Mouse (Mus musculus): ENCODE measurements around the gene Amotl2.
"Not testable (repeated sequence)": the region's sequence is repeated elsewhere in the genome, so short reads cannot be mapped to it uniquely, and the experiment has no call there.

The Amotl2 gene

DNA sequence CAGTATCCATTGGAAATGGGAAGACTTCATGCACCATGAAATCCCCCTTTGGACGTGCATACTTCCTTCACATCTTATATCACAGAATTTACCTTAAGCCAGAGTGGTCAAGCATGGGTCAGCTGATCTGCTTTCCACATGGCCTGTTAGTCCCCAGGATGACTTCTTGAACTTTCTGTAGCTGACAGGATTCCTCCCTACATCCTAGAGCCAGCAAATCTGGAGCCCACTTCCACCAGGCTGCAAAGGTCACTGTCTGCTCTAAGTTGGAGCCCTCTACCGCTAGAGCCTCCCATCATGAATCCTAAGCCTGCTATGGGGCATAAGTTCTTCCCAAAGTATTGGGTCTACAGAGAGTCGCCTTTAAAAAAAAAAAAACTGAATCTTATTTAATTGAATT lies 18.8 kb downstream of the Amotl2 start:
- no peak for DNase-seq

DNA sequence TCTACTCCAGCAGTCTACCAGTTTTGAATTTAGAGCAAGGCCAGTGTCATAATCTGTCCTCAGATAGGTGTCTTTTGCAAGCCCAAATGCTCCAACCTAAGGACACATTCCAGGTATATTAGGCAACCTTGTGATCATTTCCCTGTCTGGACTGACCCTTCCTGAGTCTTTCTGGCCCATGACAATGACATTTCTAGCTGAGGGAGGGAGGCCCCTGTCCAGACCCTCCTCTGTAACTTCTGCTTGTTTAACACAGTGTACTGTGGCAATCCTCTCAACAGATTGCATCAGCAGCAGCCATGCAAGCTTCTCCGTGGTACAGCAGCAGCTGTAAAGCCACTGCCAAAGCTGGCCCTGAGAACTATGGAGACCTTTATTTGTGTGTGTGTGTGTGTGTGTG lies 19.5 kb downstream of the Amotl2 start:
- no peak for DNase-seq

DNA sequence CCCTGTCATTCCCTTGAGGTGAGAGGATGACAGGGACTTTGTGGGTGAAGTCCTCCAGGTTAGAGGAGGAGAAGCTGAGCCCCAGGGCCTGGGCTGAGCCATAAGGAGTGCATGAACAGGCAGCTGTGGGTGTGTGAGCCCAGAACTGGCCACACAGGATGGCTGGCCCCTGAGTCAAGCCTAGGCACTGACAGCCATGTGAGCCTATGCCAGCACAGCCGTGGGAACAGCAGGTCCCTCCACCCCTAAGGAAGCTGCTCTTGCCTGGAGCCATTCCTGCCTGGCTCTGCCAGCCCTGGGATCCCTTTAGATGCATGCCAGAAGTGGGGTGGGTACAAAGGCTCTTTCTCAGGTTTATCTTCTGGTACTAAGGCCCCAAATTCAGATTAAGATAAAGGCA lies 20.9 kb downstream of the Amotl2 start:
- no peak for DNase-seq

DNA sequence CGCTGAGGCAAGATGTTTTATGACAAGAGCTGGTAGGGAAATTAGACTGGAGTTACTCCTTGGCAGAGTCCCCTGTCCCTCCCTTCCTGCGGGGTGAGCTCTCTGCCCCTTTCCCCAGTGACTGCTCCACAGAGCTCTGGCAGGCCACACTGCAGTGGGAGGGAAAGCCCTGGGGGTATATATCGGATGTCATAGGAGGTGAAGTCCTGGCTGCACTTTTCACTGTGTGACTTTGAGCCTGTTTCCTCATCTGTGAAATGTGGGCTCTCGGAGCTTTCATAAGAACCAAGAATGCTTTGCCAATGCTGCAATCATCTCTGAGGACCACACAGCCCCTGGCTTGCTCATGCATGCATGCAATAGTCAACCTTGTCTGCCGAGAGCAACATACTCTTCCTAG lies 30.3 kb downstream of the Amotl2 start:
- no peak for DNase-seq

DNA sequence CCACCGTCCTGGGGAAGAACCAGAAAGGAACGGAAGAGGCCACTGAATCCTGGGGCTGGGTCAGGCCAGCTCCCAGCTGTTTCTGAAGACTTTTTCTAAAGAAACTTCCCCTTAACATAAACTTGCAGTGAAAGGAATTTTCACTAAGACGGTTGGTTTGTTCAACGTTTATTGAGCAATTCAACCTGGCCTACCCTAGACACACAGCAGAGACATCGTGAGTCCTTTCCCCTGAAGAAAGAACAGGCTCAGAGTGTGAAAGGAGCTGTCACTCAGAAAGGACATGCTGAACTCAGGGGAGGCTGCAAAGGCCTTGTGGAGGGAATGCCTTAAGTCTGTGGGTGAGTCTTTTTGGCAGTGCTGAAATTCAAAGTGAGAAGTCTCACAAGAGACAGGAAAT lies 31.4 kb downstream of the Amotl2 start:
- DNase-seq, result no peak

DNA sequence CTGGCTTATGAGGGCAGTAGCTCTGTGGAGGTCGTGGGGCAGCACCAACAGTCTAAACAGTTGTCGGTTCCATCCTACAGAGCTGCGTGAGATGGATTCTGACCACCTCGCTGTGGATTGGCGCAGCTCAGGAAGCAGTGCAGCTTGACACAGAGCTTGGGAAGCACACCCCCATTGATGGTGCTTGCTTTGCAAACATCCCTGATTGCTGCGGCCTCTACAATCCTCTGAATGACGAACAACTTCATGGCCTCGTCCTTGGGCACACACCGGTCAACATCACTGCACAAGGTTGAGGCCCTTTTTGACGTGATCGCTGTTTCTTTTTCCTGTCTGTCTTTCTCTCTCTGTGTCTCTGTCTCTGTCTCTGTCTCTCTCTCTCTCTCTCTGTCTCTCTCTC lies 32.7 kb downstream of the Amotl2 start:
- DNase-seq, result no peak

DNA sequence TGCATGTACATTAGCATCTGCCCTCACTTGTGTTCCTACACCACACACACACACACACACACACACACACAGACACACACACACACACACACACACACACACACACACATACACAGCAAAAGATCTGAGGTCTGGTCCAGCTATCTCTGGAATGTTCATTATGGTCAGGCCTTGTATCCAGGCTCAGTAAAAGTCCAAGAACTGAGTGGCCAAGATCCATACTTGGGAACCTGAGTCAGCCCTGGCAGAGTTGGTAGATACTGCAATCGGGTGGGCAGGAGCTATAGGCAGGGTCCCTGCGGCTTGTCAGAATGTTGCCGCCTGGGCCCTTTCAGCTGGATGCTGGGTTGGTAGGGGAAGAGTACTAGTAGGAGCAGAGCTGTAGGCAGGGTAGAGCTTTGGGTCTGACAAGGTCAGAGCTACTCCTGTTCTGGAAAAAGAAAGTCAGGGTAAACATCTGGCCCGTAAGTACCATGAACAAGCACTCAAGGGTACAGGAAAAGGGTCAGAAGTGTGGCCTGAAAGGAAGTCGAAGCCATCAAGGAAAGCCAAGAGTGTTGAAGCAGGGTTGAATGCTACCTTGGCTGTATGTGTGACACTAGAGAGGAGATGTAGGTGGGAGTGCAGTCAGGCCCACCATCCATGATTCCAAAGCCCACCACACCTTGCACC lies 35.3 kb downstream of the Amotl2 start:
- no peak for DNase-seq

DNA sequence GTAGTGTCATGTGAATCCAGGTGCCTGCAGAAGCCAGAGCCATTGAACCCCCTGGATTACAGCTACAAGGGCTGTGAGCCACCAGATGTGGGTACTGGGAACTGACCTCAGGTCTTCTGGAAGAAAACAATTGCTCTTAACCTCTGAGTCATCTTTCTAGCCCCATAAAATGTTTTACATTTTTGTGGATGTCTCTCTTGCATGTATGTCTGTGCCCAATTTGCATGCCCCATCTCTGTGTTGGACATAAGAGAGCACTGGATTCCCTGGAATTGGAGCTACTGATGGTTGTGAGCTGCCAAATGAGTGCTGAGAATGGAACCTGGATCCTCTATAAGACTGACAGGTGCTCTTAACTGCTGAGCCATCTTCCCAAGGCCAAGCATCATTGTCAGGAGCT lies 36.8 kb downstream of the Amotl2 start:
- DNase-seq, result no peak

DNA sequence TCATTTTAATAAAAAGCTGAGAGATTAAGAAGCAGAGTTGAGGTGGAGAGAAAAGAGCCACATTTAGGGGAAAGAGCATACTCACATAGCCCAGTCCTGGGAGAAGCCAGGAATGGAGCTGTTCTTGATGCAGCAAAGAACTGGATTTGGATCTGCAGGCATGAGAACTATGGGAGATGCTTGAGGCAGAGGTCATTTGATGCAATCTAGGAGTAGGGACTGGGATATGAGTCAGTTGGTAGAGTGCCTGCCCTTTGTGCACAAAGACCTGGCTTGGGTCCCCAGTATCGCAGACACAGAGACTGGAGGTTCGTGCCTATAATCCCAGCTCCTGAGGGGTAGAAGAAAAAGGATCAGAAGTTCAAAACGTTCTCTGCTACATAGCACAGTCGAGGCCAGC lies 38.7 kb downstream of the Amotl2 start:
- no peak for DNase-seq

DNA sequence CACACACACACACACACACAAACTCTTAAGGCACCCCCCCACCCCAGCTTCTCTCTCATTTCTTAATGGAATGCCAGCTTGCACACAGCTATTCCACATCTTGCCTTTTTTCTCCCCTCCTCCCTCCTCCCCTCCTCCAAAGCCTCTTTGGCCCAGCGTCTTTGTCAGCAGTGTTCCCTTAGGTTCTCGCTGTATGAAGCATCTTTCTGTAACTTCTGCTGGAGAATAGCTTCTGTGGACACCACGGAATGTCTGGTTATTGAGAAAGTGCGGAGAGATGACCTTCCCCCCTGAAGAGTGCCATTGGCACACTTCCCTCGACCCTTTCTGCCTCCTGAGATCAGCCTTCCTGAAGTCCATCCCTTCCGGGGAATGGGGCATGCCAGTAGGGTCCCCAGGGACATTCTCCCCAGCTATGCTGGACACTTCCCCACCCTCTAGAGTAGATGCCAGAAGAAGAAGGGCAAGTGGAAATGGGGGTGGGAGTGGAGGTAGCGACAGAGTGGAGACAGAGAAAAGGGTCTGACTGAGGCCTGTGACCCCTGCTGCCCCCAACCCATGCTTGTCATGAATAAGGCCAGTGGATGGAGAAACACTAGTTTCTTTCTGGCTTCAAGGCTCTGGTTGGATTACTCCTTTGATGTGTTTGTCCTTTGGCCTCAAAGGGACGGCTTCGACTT lies 39.3 kb downstream of the Amotl2 start:
- no peak for DNase-seq

DNA sequence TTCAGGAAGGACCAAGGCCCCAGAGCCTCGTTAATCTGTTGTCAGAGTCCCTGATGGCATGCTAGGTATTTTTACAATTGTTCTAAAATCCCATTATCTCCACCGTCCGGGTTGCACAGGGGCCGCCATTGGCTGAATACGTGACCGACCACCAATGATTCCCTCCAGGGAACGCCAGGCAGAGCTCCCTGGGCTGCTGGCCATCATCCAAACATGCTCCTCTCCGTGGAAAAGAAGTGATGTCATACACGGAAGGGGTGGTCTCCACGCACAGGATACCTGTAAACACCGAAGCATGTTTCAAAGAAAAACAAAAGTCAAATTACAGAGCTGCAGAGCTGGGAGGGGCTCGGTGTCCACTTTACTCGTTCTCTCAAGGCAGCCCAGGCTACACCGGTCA lies 39.9 kb downstream of the Amotl2 start:
- DNase-seq, result no peak

DNA sequence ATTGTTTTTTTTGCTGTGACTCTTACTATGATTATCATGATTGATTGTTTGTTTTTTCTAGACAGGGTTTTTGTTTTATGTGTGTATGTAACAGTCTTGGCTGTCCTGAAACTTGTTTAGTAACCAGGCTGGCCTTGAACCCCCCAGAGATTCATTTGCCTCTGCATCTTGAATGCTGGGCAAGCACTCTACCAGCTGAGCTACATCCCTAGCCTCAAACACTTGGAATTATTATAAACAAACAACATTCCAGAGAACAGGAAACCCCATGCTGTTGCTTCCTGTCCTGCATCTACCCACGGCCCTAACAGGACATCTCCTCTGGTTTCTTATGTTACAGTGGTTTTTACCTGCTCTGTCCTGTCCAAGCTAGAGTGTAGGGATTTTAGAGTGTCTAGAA lies 42.4 kb downstream of the Amotl2 start:
- no peak for DNase-seq

DNA sequence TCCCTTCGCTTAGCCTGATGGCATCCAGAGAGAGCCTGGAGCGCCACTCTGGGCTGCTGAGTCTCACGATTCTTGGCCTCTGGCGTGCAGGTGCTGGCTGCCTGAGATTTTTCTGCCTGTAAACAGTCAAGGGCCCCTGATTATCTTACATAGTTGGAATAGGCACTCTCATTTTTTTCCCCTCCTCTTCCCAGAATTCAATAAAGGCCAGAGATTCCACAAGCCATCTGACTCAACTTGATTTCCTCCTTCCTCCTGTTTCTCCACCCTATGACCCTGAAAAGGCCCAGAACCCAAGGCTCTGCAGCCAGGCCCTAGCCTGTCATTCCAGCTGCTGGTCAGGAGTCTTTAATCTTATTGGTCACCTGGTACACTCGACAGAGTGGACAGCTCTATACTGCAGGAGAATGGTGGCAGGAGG lies 43.1 kb downstream of the Amotl2 start:
- no peak for DNase-seq

DNA sequence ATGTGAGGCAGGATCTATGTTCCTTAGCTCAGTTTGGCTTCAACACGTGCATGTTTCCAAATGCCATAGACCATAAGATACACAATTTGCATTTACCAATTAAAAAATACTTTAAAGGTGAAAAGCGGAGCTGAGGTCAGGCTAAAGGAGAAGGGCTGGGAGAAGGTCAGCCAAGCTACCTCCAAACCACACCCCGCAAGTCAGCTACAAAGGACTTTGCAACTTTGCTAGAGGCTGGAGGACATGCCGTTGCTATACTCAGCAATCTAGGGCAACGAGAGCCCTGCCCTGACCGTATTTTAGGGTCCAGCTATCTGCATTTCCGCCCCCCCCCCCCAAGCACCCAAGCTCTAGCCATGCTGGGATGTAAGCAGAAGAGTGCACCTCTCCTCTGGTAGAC lies 45.1 kb downstream of the Amotl2 start:
- no peak for DNase-seq

DNA sequence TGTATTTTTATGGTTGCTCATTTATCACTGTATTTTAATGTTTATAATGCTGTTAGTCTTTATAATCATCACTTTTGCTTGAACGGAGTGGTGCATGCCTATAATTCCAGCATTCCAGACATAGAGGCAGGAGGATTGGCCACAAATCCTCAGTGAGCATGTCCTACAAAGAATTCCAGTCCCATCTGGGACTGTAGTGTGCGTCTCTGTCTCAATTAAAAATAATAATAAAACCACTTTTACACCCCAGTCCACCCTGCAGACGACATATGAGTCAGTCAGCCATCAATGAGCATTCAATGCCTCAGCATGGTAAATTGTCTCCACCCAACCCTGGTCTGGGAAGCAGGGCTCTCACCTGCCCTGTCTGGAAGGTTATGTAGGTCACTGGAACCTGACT lies 46.4 kb downstream of the Amotl2 start:
- DNase-seq, result no peak

DNA sequence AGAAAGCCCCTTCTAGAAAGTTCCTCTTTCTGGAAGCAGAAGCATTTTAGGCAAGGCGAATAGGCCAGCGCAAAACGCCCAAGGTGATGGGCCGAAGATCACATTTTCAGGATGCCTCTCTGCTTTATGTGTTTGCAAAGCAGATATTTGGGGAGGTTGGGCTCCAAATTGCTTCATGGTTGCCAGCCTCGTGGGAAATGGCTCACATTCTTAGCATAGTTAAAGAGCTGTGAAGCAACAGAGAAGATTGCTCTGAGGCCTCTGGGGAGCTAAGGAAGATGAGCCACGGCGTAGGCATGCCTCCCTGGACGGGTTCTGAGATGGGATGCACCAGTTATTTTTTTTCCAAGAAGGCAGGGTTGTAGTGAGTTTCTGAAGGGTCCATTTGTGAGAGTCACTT lies 47.0 kb downstream of the Amotl2 start:
- no peak for DNase-seq

DNA sequence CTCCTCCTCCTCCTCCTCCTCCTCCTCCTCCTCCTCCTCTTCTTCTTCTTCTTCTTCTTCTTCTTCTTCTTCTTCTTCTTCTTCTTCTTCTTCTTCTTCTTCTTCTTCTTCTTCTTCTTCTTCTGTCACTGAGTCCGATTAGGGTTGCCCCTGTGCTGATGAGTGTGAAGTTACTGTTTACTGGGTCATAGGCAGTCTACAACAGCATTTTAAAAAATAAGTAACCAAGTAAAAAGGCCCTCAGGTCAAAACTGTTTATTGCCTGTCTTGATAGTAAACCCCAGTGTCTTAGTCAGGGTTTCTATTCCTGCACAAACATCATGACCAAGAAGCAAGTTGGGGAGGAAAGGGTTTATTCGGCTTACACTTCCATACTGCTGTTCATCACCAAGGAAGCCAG lies 48.1 kb downstream of the Amotl2 start:
- not testable (repeated sequence) for DNase-seq

DNA sequence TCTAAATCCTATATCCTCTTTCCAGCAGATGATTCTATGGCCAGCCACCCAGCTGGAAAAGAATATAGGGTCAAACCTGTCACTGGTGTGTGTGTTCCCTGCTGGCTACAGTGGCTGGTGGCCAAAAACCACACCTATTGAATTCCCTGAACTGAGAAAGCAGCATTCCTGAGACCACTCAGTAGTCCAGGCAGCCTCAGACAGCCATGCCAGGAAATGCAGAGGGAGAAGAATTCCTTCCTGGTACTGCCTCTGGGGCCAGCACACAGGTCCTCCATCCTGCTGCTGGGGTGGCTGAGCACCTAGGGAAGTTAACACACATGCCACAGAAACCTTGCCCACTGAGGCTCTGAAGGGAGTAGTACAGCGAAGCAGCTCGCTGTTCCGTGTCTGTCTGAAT lies 50.3 kb downstream of the Amotl2 start:
- no peak for DNase-seq

DNA sequence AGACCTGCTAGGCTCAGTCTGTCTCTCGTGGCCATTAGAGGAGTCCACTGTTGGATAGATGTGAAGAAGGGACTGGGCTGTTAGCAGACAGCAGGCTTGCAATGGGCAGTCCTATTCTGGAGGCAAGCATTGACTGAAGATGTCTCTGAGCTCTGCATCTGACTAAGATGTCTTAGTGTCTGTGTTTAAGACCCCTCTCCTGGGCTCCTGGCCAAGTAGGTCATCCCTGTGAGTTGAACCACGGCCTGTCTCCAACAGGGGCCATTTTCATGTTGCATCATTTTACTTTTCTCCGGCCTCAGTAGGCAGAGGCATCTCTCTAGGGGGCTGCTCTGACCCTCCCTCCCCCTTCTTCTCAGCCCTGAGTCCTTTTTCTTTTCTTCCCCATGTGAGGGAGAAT lies 52.8 kb downstream of the Amotl2 start:
- no peak for DNase-seq

DNA sequence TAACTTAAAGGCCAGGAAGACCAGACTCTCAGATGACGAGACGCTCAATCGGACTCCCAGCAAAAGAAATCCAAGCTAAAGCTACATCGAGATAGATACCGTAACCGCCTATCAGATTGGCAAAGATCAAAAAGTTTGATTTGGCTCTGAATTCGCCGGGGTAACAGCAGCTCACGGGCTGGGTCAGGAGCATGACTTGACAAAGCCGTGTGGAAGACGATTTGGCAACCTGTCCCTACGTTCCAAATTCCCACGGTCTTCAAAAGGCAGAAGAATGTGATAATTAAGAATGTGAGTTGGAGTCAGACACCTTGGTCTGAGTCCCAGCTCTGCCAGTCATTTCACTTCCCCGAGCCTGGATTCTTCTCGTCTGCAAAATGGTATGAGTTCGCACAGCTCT lies 53.7 kb downstream of the Amotl2 start:
- DNase-seq, result no peak

DNA sequence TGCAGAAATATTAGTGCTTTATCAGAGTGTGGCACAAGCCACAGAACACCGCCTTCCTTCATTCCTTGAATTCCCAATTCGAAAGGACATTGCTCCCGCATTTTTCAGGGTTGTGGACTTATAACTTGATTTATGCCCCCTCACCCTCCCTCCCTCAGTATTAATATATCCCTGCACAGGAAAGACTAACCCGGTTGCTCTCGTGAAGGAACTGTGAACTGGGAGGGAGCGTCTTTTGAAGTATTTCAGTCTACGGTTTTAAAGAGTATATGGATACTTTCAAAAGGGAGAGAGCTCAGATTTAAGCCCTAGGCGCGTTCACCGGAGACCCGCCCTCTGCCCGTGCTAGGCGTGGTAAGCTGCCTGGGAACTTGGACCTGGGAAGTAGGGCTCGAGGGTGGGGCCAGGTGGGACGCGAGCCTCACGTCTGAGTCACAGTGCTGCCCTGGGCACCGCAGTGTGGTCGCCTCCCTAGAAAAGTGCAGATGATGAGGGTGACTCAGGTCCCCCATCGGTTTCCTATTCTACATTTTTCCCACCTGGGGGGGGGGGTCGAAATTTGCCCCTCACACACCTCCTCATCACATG lies 54.9 kb downstream of the Amotl2 start:
- no peak for DNase-seq

DNA sequence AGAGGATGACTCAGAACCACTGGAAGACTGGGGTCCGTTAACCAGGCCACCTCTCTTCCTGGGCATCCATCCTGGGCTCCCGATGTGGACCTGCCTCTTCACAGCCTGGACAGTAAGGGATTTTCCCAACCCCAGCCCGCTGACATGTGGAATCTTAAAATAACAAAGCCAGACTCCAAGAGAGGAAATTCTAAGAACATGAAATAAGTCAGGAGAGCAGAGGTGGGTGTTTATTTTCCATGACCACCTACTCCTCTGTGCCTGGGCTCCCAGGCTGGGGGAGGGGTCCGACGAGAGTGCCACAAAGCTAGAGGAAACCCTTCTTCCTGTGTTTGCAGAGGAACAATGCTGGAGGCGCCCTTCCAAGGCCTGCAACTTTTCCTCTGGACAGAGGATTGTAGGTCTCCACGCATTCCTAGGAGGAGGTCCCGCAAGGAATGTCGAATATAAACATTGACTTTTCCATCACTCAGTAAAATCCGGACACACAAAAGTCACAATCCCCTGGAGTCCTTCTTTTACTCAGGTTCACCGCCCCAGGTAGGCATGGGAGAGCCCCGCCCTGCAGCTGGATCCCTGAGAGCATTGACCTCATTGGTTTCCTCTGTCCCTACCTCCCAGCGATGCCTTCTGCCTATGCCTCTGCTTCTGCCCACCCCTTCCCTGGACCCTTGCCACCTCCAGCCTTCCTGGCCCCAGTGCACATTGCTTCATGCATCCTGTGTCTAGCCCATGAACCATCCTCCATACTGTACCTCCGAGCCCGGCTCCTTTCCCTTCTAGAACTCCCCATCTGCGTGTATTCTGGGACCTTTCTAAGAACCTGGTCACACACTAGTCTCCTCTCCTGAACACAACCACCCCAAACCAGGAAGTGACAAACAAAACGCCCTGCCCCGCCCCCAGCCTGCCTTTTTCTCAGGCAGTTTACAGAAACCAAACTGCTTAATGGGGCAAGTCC lies 61.4 kb downstream of the Amotl2 start:
- DNase-seq, result no peak

DNA sequence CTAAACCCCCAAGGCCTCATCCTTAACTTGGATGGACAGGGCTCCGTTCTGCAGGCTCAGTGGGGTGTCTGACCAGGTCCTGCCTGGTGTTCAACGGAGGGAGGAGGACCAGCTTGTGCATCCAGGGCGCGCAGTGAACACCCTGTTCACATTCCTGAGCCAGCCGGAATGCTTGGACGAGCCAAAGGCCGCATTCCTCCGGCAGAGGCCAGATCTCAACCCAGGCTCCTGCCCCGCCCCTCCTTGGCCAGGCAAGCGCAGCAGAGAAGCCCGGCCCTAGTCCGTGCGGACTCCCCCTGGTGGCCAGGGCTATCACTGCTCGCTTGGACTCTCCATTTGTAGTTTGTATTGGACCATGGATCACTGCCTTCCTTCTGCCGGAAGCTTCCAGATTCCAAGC lies 63.0 kb downstream of the Amotl2 start:
- peak; percentile 75 to 77 for DNase-seq
